Mouse (Mus musculus) kidney, adult 2 months (tissue): ENCODE results near the gene Acp4.

ENCODE experiments used
- CTCF ChIP-seq: fragments of 200-500 bp; conservative IDR thresholded peaks from 2 replicates; pipeline ENCODE4 v1.5.1; 2011; ENCODE audit warnings: low read depth, mild to moderate bottlenecking, control low read depth, low read length, moderate library complexity, mixed read lengths; ENCODE audit not compliant: insufficient read depth, insufficient read length
- POLR2A ChIP-seq: fragments of 200-500 bp; IDR thresholded peaks from one replicate; pipeline ENCODE4 v1.6.1; 2011; ENCODE audit warnings: low read depth, low read length, control low read depth

GRCm38 (mm10) chr7:44247971-44248370 lies 9.2 kb downstream of the Acp4 start:
- TF ChIP-seq CTCF (no peak), POLR2A (no peak)
